Mouse (Mus musculus): ENCODE measurements at regions not wholly inside any gene's neighbourhood (a gene's known extent, or its start where the extent isn't known, plus 50 kb on each side); places are given as distances from the start of the nearest gene placed in this dataset.

- Histone ChIP-seq H3K4me2 (ENCODE audit: low read length) (no peak overlapping the region), H3K27me3 (ENCODE audit: control insufficient read depth, insufficient read depth, low read length) (no peaks in the 10 kb centered on the region), H3K9ac (replicated peaks; ENCODE audit: low read length) (no peak overlapping the region), H3K4me3 (replicated peaks; ENCODE audit: low read depth, low read length) (no peak overlapping the region), H3K9me3 (ENCODE audit: control insufficient read depth, low read length) (0 out of 2 replicates have a peak, but pooled peaks cover 5% of the 10 kb centered on the region), H3K36me3 (ENCODE audit: control insufficient read depth, insufficient read depth, low read length) (no peaks in the 10 kb centered on the region), H3K27ac (replicated peaks; ENCODE audit: low read depth, low read length) (no peak overlapping the region), H3K4me1 (ENCODE audit: control insufficient read depth, insufficient read depth, low read length) (no peaks in the 10 kb centered on the region)
- 74% methylated on average over 4 of the region's 4 CpGs for WGBS
- DNase-seq, result no peak
- no peak for ATAC-seq (ENCODE audit: low FRiP score, low TSS enrichment)
Observed at GRCm38 (mm10) chr6:65224723-65225122, 80.0 kb upstream of the Hpgds start.

GRCm38 (mm10) chr6:65262572-65262971, 117.9 kb upstream of the Hpgds start:
- Histone ChIP-seq H3K9me3 (ENCODE audit: control insufficient read depth, low read length) (no peaks in the 10 kb centered on the region), H3K4me2 (ENCODE audit: low read length) (no peak overlapping the region), H3K36me3 (ENCODE audit: control insufficient read depth, insufficient read depth, low read length) (no peaks in the 10 kb centered on the region), H3K4me1 (ENCODE audit: control insufficient read depth, insufficient read depth, low read length) (no peaks in the 10 kb centered on the region), H3K9ac (replicated peaks; ENCODE audit: low read length) (no peak overlapping the region), H3K27me3 (ENCODE audit: control insufficient read depth, insufficient read depth, low read length) (no peaks in the 10 kb centered on the region), H3K27ac (replicated peaks; ENCODE audit: low read depth, low read length) (no peak overlapping the region), H3K4me3 (replicated peaks; ENCODE audit: low read depth, low read length) (no peak overlapping the region)
- DNase-seq (no peak), ATAC-seq (ENCODE audit: low FRiP score, low TSS enrichment) (no peak)
- WGBS, result 85% methylated on average over 1 of the region's 1 CpGs

GRCm38 (mm10) chr6:65270723-65271122, 110.2 kb upstream of the C130060K24Rik start:
- Histone ChIP-seq H3K9ac (replicated peaks; ENCODE audit: low read length) (no peak overlapping the region), H3K4me1 (ENCODE audit: control insufficient read depth, insufficient read depth, low read length) (no peaks in the 10 kb centered on the region), H3K4me2 (ENCODE audit: low read length) (no peak overlapping the region), H3K27me3 (ENCODE audit: control insufficient read depth, insufficient read depth, low read length) (no peaks in the 10 kb centered on the region), H3K9me3 (ENCODE audit: control insufficient read depth, low read length) (no peaks in the 10 kb centered on the region), H3K27ac (replicated peaks; ENCODE audit: low read depth, low read length) (no peak overlapping the region), H3K36me3 (ENCODE audit: control insufficient read depth, insufficient read depth, low read length) (no peaks in the 10 kb centered on the region), H3K4me3 (replicated peaks; ENCODE audit: low read depth, low read length) (no peak overlapping the region)
- WGBS, result 67% methylated on average over 1 of the region's 1 CpGs
- DNase-seq (no peak), ATAC-seq (ENCODE audit: low FRiP score, low TSS enrichment) (no peak)

GRCm38 (mm10) chr6:65310176-65310575, 70.7 kb upstream of the C130060K24Rik start:
- H3K27me3 ChIP-seq (ENCODE audit: control insufficient read depth, insufficient read depth, low read length), result no peaks in the 10 kb centered on the region
- ATAC-seq (ENCODE audit: low FRiP score, low TSS enrichment) (no peak; the same call in 1 of the 2 replicates), DNase-seq (peak; percentile 28)
- H3K36me3 ChIP-seq (ENCODE audit: control insufficient read depth, insufficient read depth, low read length), result no peaks in the 10 kb centered on the region
- H3K9ac ChIP-seq (replicated peaks; ENCODE audit: low read length), result no peak overlapping the region
- no peaks in the 10 kb centered on the region; the same call in 1 of the 2 replicates for H3K9me3 ChIP-seq (ENCODE audit: control insufficient read depth, low read length)
- no peak overlapping the region for H3K4me2 ChIP-seq (ENCODE audit: low read length)
- H3K4me3 ChIP-seq (replicated peaks; ENCODE audit: low read depth, low read length), result no peak overlapping the region
- peaks cover 4% of the 10 kb centered on the region; the same call in 1 of the 2 replicates for H3K4me1 ChIP-seq (ENCODE audit: control insufficient read depth, insufficient read depth, low read length)
- WGBS, result 10% methylated on average over 1 of the region's 1 CpGs
- H3K27ac ChIP-seq (replicated peaks; ENCODE audit: low read depth, low read length), result peak overlapping the region; percentile 39; the same call in 1 of the 2 replicates

- Histone ChIP-seq H3K27me3 (ENCODE audit: control insufficient read depth, insufficient read depth, low read length) (no peaks in the 10 kb centered on the region), H3K9ac (replicated peaks; ENCODE audit: low read length) (0 out of 2 replicates have a peak overlapping the region, but pooled peaks have one; percentile 18), H3K4me1 (ENCODE audit: control insufficient read depth, insufficient read depth, low read length) (peaks cover 4% of the 10 kb centered on the region; the same call in 1 of the 2 replicates), H3K27ac (replicated peaks; ENCODE audit: low read depth, low read length) (peak overlapping the region; percentile 83), H3K9me3 (ENCODE audit: control insufficient read depth, low read length) (no peaks in the 10 kb centered on the region; the same call in 1 of the 2 replicates), H3K4me2 (ENCODE audit: low read length) (peak overlapping the region; percentile 23), H3K4me3 (replicated peaks; ENCODE audit: low read depth, low read length) (no peak overlapping the region), H3K36me3 (ENCODE audit: control insufficient read depth, insufficient read depth, low read length) (no peaks in the 10 kb centered on the region)
- WGBS, result 7% methylated on average over 11 of the region's 11 CpGs
- DNase-seq (peak; percentile 74), ATAC-seq (ENCODE audit: low FRiP score, low TSS enrichment) (peak; percentile 74; the same call in 1 of the 2 replicates)
Observed at GRCm38 (mm10) chr6:65310840-65311620, 69.9 kb upstream of the C130060K24Rik start.

GRCm38 (mm10) chr6:65311778-65312177, 69.1 kb upstream of the C130060K24Rik start:
- H3K4me3 ChIP-seq (replicated peaks; ENCODE audit: low read depth, low read length), result no peak overlapping the region
- H3K4me1 ChIP-seq (ENCODE audit: control insufficient read depth, insufficient read depth, low read length), result peaks cover 4% of the 10 kb centered on the region; the same call in 1 of the 2 replicates
- no peak overlapping the region for H3K9ac ChIP-seq (replicated peaks; ENCODE audit: low read length)
- H3K36me3 ChIP-seq (ENCODE audit: control insufficient read depth, insufficient read depth, low read length), result no peaks in the 10 kb centered on the region
- H3K9me3 ChIP-seq (ENCODE audit: control insufficient read depth, low read length), result no peaks in the 10 kb centered on the region; the same call in 1 of the 2 replicates
- H3K27me3 ChIP-seq (ENCODE audit: control insufficient read depth, insufficient read depth, low read length), result no peaks in the 10 kb centered on the region
- ATAC-seq (ENCODE audit: low FRiP score, low TSS enrichment), result no peak
- peak; percentile 20 for DNase-seq
- no peak overlapping the region for H3K27ac ChIP-seq (replicated peaks; ENCODE audit: low read depth, low read length)
- H3K4me2 ChIP-seq (ENCODE audit: low read length), result no peak overlapping the region

Data from midbrain, embryonic 14.5 days (tissue).